Mouse (Mus musculus) macrophage (primary cell): Measurements from ENCODE around the gene Cyp4v3. TPM values are rescaled to one million over a fixed set of nuclear protein-coding genes. Genes with fewer than 3 reads are reported as not detected.
A peak's percentile ranks its signal among the peaks of the same experiment; 100 is the strongest.

ENCODE experiments used
- H3K27ac ChIP-seq: fragments of 350-480 bp; formaldehyde crosslinking; 2 replicates; pipeline ENCODE4 v1.9.0; 2021
- H3K36me3 ChIP-seq: fragments of 350-480 bp; formaldehyde crosslinking; 2 replicates; pipeline ENCODE4 v1.9.0; 2021; ENCODE audit errors: inconsistent target
- H3K4me3 ChIP-seq: fragments of 350-480 bp; formaldehyde crosslinking; 2 replicates; pipeline ENCODE4 v1.9.0; 2021; ENCODE audit errors: inconsistent target
- H3K79me2 ChIP-seq: fragments of 350-480 bp; formaldehyde crosslinking; 2 replicates; pipeline ENCODE4 v1.9.0; 2021; ENCODE audit errors: inconsistent target
- WGBS: methylation state at CpG from one replicate; pipeline ENCODE4 v1.1.7; 2026; ENCODE audit warnings: inconsistent platforms; ENCODE audit not compliant: missing documents; 5-methylcytosine and 5-hydroxymethylcytosine counted together
- polyA plus RNA-seq: library from polyadenylated mRNA; stranded (reverse); fragments of 250-400 nt; gene quantifications from 3 replicates; pipeline ENCODE4 v1.2.4, GENCODE M21; 2018; ENCODE audit warnings: inconsistent platforms
- total RNA-seq, 78 experiments: library from RNA; depleted of rRNA; stranded (reverse); fragments of 250-400 nt; gene quantifications; 1 replicate in 9 of 78; 2 replicates in 24 of 78; 3 replicates in 43 of 78; 4 replicates in 2 of 78; pipeline ENCODE4 v1.2.4; 2018; ENCODE audit warnings: inconsistent platforms in 56 of 78

The Cyp4v3 gene
- 10 to 100 TPM; 20.3 to 83.2 (median 30.7) TPM for total RNA-seq (2018; cell fraction: chromatin; rRNA removed)
- total RNA-seq (2018; cell fraction: cytosol; rRNA removed): 10 to 100 TPM; 51.8 to 99.0 (median 74.5) TPM
- total RNA-seq (2018; cell fraction: nucleus; rRNA removed): 100 to 1,000 TPM in 7 of 26 experiments, 10 to 100 TPM in 19; 46.3 to 129 (median 83.9) TPM
- 33.5 to 113 TPM (median 76.7 TPM) in 3 replicates for polyA plus RNA-seq

GRCm38 (mm10) chr8:45332685-45333409, at the start of gene Cyp4v3:
TSS of gene Cyp4v3 (minus strand) at chr8:45333216.
- Histone ChIP-seq H3K4me3 (peak within 1 kb of the TSS; percentile 96), H3K27ac (peak within 1 kb of the TSS; percentile 96), H3K36me3 (peaks cover 4% of the 10 kb centered on the region; the same call in 1 of the 2 replicates), H3K79me2 (peaks cover 50% of the 10 kb centered on the region)
- 2% methylated on average over 44 of the region's 44 CpGs for WGBS

GRCm38 (mm10) chr8:45381963-45382347, 48.9 kb upstream of the Cyp4v3 start, which contains the start of gene Fam149a:
TSS of gene Fam149a (minus strand) at chr8:45382291.
- no peaks in the 10 kb centered on the region for H3K79me2 ChIP-seq
- no peaks in the 10 kb centered on the region for H3K36me3 ChIP-seq
- H3K27ac ChIP-seq: no peak within 1 kb of the TSS
- WGBS: 27% methylated on average over 6 of the region's 6 CpGs
- no peak within 1 kb of the TSS for H3K4me3 ChIP-seq

GRCm38 (mm10) chr8:45381075-45381962, 48.3 kb upstream of the Cyp4v3 start:
- Histone ChIP-seq H3K27ac (no peak overlapping the region), H3K79me2 (no peaks in the 10 kb centered on the region), H3K36me3 (no peaks in the 10 kb centered on the region), H3K4me3 (no peak overlapping the region)
- 11% methylated on average over 38 of the region's 38 CpGs for WGBS

- Histone ChIP-seq H3K4me3 (no peak overlapping the region), H3K79me2 (no peaks in the 10 kb centered on the region), H3K27ac (no peak overlapping the region), H3K36me3 (no peaks in the 10 kb centered on the region)
- WGBS: 46% methylated on average over 4 of the region's 4 CpGs
Measured at GRCm38 (mm10) chr8:45380598-45380997, 47.6 kb upstream of the Cyp4v3 start.

- Histone ChIP-seq H3K79me2 (no peaks in the 10 kb centered on the region), H3K4me3 (no peak overlapping the region), H3K36me3 (no peaks in the 10 kb centered on the region), H3K27ac (no peak overlapping the region)
- WGBS: 86% methylated on average over 3 of the region's 3 CpGs
Measured at GRCm38 (mm10) chr8:45374071-45374470, 41.1 kb upstream of the Cyp4v3 start.

GRCm38 (mm10) chr8:45367154-45367553, 34.1 kb upstream of the Cyp4v3 start:
- no peaks in the 10 kb centered on the region for H3K79me2 ChIP-seq
- H3K36me3 ChIP-seq: no peaks in the 10 kb centered on the region
- WGBS: 0% methylated on average over 1 of the region's 1 CpGs
- no peak overlapping the region for H3K4me3 ChIP-seq
- no peak overlapping the region for H3K27ac ChIP-seq

GRCm38 (mm10) chr8:45363220-45363619, 30.2 kb upstream of the Cyp4v3 start:
- WGBS: 100% methylated on average over 1 of the region's 1 CpGs
- Histone ChIP-seq H3K79me2 (no peaks in the 10 kb centered on the region), H3K36me3 (no peaks in the 10 kb centered on the region), H3K27ac (no peak overlapping the region), H3K4me3 (no peak overlapping the region)

GRCm38 (mm10) chr8:45362323-45362722, 29.3 kb upstream of the Cyp4v3 start:
- Histone ChIP-seq H3K27ac (no peak overlapping the region), H3K4me3 (no peak overlapping the region), H3K79me2 (no peaks in the 10 kb centered on the region), H3K36me3 (no peaks in the 10 kb centered on the region)
- 65% methylated on average over 6 of the region's 6 CpGs for WGBS

- 77% methylated on average over 6 of the region's 6 CpGs for WGBS
Measured at GRCm38 (mm10) chr8:45359091-45359605, 26.1 kb upstream of the Cyp4v3 start.

GRCm38 (mm10) chr8:45358132-45358918, 25.3 kb upstream of the Cyp4v3 start:
- H3K4me3 ChIP-seq: no peak overlapping the region; the same call in 1 of the 2 replicates
- H3K36me3 ChIP-seq: no peaks in the 10 kb centered on the region
- WGBS: 13% methylated on average over 41 of the region's 49 CpGs
- no peak overlapping the region for H3K27ac ChIP-seq
- no peaks in the 10 kb centered on the region for H3K79me2 ChIP-seq

More at GRCm38 (mm10) chr8:45359091-45359605, 26.1 kb upstream of the Cyp4v3 start:
- H3K4me3 ChIP-seq: no peak overlapping the region
- H3K27ac ChIP-seq: no peak overlapping the region
- no peaks in the 10 kb centered on the region for H3K79me2 ChIP-seq
- H3K36me3 ChIP-seq: no peaks in the 10 kb centered on the region

- H3K36me3 ChIP-seq: no peaks in the 10 kb centered on the region
- 95% methylated on average over 6 of the region's 6 CpGs for WGBS
- H3K27ac ChIP-seq: no peak overlapping the region
Measured at GRCm38 (mm10) chr8:45355809-45356208, 22.8 kb upstream of the Cyp4v3 start.

GRCm38 (mm10) chr8:45345031-45345430, 12.0 kb upstream of the Cyp4v3 start:
- Histone ChIP-seq H3K4me3 (no peak overlapping the region), H3K36me3 (no peaks in the 10 kb centered on the region), H3K79me2 (no peaks in the 10 kb centered on the region), H3K27ac (no peak overlapping the region)
- 10% methylated on average over 6 of the region's 6 CpGs for WGBS

More at GRCm38 (mm10) chr8:45355809-45356208, 22.8 kb upstream of the Cyp4v3 start:
- Histone ChIP-seq H3K79me2 (no peaks in the 10 kb centered on the region), H3K4me3 (no peak overlapping the region)

GRCm38 (mm10) chr8:45344298-45344697, 11.3 kb upstream of the Cyp4v3 start:
- Histone ChIP-seq H3K27ac (no peak overlapping the region), H3K79me2 (no peaks in the 10 kb centered on the region), H3K36me3 (no peaks in the 10 kb centered on the region), H3K4me3 (no peak overlapping the region)
- WGBS: 78% methylated on average over 8 of the region's 8 CpGs
